10 mouse cellular contexts compared by ENCODE assay signal in the genomic region with DNA sequence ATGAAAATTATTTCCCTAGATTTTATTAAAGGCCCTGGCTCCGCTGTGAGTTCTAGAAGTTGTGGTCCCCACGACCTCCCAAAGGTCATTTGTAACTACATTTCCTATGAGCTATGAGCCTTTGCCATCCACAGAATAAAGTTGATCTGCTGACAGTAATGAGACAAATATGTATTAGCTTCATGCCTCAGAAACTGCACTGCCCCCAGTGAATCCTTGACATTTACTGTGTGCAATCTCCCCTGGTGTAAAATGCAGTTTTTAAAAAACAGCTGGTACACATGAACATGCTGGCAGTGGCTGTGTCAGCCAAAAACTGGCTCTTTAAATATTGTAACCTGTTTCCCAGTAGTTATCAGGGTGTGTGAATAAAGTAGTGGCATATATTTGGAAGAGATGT.
"Had no signal": no experiment of that assay in that cellular context is flagged by ENCODE, and none has a peak within 500 bp of the region (broad histone marks: within the 10 kb centered on the region; RNA-seq: fewer than 3 reads in every experiment).

No protein-coding gene starts in this region.

- ATAC-seq: lung, postnatal 0 days; midbrain, embryonic 16.5 days had no signal

- DNase-seq: lung, adult 2 months; lung, postnatal 14 days; lung, postnatal 36 days; midbrain, embryonic 14.5 days; right cerebral cortex, postnatal 14 days; thymus, adult 2 months; thymus, postnatal 25 days; thymus, postnatal 4 days had no signal
